Mouse (Mus musculus): ENCODE data around the gene Ephb2. TPM values are rescaled to one million over a fixed set of nuclear protein-coding genes. Genes with fewer than 3 reads are reported as not detected.

The Ephb2 gene
- polyA plus RNA-seq, 1 experiment from 2014 or later, result 9.5 TPM

GRCm38 (mm10) chr4:136860022-136860421 lies 24.2 kb upstream of the Ephb2 start:
- no peak for DNase-seq (ENCODE audit: extremely low spot score, low spot score)
- H3K27me3 ChIP-seq (ENCODE audit: poor library complexity, severe bottlenecking), result peaks cover 24% of the 10 kb centered on the region
- WGBS, result 87% methylated on average over 7 of the region's 7 CpGs
- 0 out of 2 replicates have a peak, but pooled peaks cover 3% of the 10 kb centered on the region for H3K9me3 ChIP-seq
- no peak overlapping the region for H3K4me3 ChIP-seq
- peak overlapping the region; percentile 48 for H3K27ac ChIP-seq
- peaks cover 71% of the 10 kb centered on the region for H3K4me1 ChIP-seq
- no peaks in the 10 kb centered on the region for H3K36me3 ChIP-seq (replicated peaks)

- no peak for DNase-seq (ENCODE audit: extremely low spot score, low spot score)
- 0 out of 2 replicates have a peak, but pooled peaks cover 3% of the 10 kb centered on the region for H3K9me3 ChIP-seq
- 0 out of 2 replicates have a peak overlapping the region, but pooled peaks have one; percentile 44 for H3K27ac ChIP-seq
- H3K36me3 ChIP-seq (replicated peaks), result no peaks in the 10 kb centered on the region
- peaks cover 24% of the 10 kb centered on the region for H3K4me1 ChIP-seq
- H3K4me3 ChIP-seq, result no peak overlapping the region
- H3K27me3 ChIP-seq (ENCODE audit: poor library complexity, severe bottlenecking), result no peaks in the 10 kb centered on the region; the same call in 1 of the 2 replicates
- WGBS, result 30% methylated on average over 6 of the region's 6 CpGs
Observed at GRCm38 (mm10) chr4:136855081-136855480, 19.3 kb upstream of the Ephb2 start.

- no peak overlapping the region for H3K27ac ChIP-seq
- DNase-seq (ENCODE audit: extremely low spot score, low spot score), result no peak
- peaks cover 17% of the 10 kb centered on the region for H3K4me1 ChIP-seq
- no peaks in the 10 kb centered on the region for H3K9me3 ChIP-seq
- H3K4me3 ChIP-seq, result no peak overlapping the region
- WGBS, result 89% methylated on average over 12 of the region's 12 CpGs
- no peaks in the 10 kb centered on the region for H3K36me3 ChIP-seq (replicated peaks)
- H3K27me3 ChIP-seq (ENCODE audit: poor library complexity, severe bottlenecking), result no peaks in the 10 kb centered on the region; the same call in 1 of the 2 replicates
Observed at GRCm38 (mm10) chr4:136852989-136853388, 17.2 kb upstream of the Ephb2 start.

- Histone ChIP-seq H3K4me3 (no peak overlapping the region), H3K9me3 (no peaks in the 10 kb centered on the region), H3K4me1 (peaks cover 20% of the 10 kb centered on the region), H3K27me3 (ENCODE audit: poor library complexity, severe bottlenecking) (no peaks in the 10 kb centered on the region; the same call in 1 of the 2 replicates), H3K36me3 (replicated peaks) (no peaks in the 10 kb centered on the region), H3K27ac (no peak overlapping the region)
- DNase-seq (ENCODE audit: extremely low spot score, low spot score), result no peak
- WGBS, result 79% methylated on average over 5 of the region's 5 CpGs
Observed at GRCm38 (mm10) chr4:136852119-136852518, 16.3 kb upstream of the Ephb2 start.

GRCm38 (mm10) chr4:136848565-136848964 lies 12.8 kb upstream of the Ephb2 start:
- Histone ChIP-seq H3K36me3 (replicated peaks) (no peaks in the 10 kb centered on the region), H3K9me3 (no peaks in the 10 kb centered on the region), H3K27ac (no peak overlapping the region), H3K4me1 (peaks cover 12% of the 10 kb centered on the region), H3K4me3 (no peak overlapping the region), H3K27me3 (ENCODE audit: poor library complexity, severe bottlenecking) (no peaks in the 10 kb centered on the region; the same call in 1 of the 2 replicates)
- 74% methylated on average over 4 of the region's 4 CpGs for WGBS
- DNase-seq (ENCODE audit: extremely low spot score, low spot score), result no peak

- Histone ChIP-seq H3K27ac (no peak overlapping the region), H3K27me3 (ENCODE audit: poor library complexity, severe bottlenecking) (no peaks in the 10 kb centered on the region), H3K9me3 (no peaks in the 10 kb centered on the region), H3K4me1 (peaks cover 12% of the 10 kb centered on the region), H3K4me3 (no peak overlapping the region), H3K36me3 (replicated peaks) (no peaks in the 10 kb centered on the region)
- WGBS, result 89% methylated on average over 6 of the region's 6 CpGs
- DNase-seq (ENCODE audit: extremely low spot score, low spot score), result no peak
Observed at GRCm38 (mm10) chr4:136847166-136847565, 11.4 kb upstream of the Ephb2 start.

GRCm38 (mm10) chr4:136842802-136843201 lies 7.0 kb upstream of the Ephb2 start:
- Histone ChIP-seq H3K9me3 (no peaks in the 10 kb centered on the region), H3K27me3 (ENCODE audit: poor library complexity, severe bottlenecking) (peaks cover 31% of the 10 kb centered on the region), H3K27ac (no peak overlapping the region), H3K36me3 (replicated peaks) (no peaks in the 10 kb centered on the region), H3K4me3 (no peak overlapping the region), H3K4me1 (peaks cover 44% of the 10 kb centered on the region)
- DNase-seq (ENCODE audit: extremely low spot score, low spot score), result no peak
- WGBS, result 89% methylated on average over 10 of the region's 10 CpGs

- no peaks in the 10 kb centered on the region for H3K9me3 ChIP-seq
- DNase-seq (ENCODE audit: extremely low spot score, low spot score), result no peak
- H3K4me1 ChIP-seq, result peaks cover 49% of the 10 kb centered on the region
- H3K4me3 ChIP-seq, result no peak overlapping the region
- WGBS, result 84% methylated on average over 4 of the region's 4 CpGs
- no peaks in the 10 kb centered on the region for H3K36me3 ChIP-seq (replicated peaks)
- peaks cover 39% of the 10 kb centered on the region for H3K27me3 ChIP-seq (ENCODE audit: poor library complexity, severe bottlenecking)
- H3K27ac ChIP-seq, result no peak overlapping the region
Observed at GRCm38 (mm10) chr4:136842033-136842432, 6.2 kb upstream of the Ephb2 start.

GRCm38 (mm10) chr4:136841056-136841455 lies 5.3 kb upstream of the Ephb2 start:
- no peaks in the 10 kb centered on the region for H3K9me3 ChIP-seq
- no peaks in the 10 kb centered on the region for H3K36me3 ChIP-seq (replicated peaks)
- H3K27ac ChIP-seq, result peak overlapping the region; percentile 79
- 5% methylated on average over 5 of the region's 5 CpGs for WGBS
- H3K4me1 ChIP-seq, result peaks cover 59% of the 10 kb centered on the region
- peaks cover 48% of the 10 kb centered on the region for H3K27me3 ChIP-seq (ENCODE audit: poor library complexity, severe bottlenecking)
- no peak overlapping the region for H3K4me3 ChIP-seq
- peak; percentile 89 for DNase-seq (ENCODE audit: extremely low spot score, low spot score)

GRCm38 (mm10) chr4:136838462-136838861 lies 2.7 kb upstream of the Ephb2 start:
- no peaks in the 10 kb centered on the region for H3K9me3 ChIP-seq
- H3K27me3 ChIP-seq (ENCODE audit: poor library complexity, severe bottlenecking), result peaks cover 63% of the 10 kb centered on the region
- H3K4me1 ChIP-seq, result peaks cover 79% of the 10 kb centered on the region
- peak overlapping the region; percentile 32; the same call in 1 of the 2 replicates for H3K27ac ChIP-seq
- 61% methylated on average over 9 of the region's 9 CpGs for WGBS
- no peaks in the 10 kb centered on the region for H3K36me3 ChIP-seq (replicated peaks)
- DNase-seq (ENCODE audit: extremely low spot score, low spot score), result no peak
- no peak overlapping the region for H3K4me3 ChIP-seq

GRCm38 (mm10) chr4:136838026-136838425 lies 2.2 kb upstream of the Ephb2 start:
- peaks cover 84% of the 10 kb centered on the region for H3K4me1 ChIP-seq
- H3K27me3 ChIP-seq (ENCODE audit: poor library complexity, severe bottlenecking), result peaks cover 66% of the 10 kb centered on the region
- WGBS, result 78% methylated on average over 9 of the region's 9 CpGs
- H3K9me3 ChIP-seq, result no peaks in the 10 kb centered on the region
- H3K4me3 ChIP-seq, result no peak overlapping the region
- DNase-seq (ENCODE audit: extremely low spot score, low spot score), result no peak
- peak overlapping the region; percentile 32; the same call in 1 of the 2 replicates for H3K27ac ChIP-seq
- no peaks in the 10 kb centered on the region for H3K36me3 ChIP-seq (replicated peaks)

- 1% methylated on average over 27 of the region's 27 CpGs for WGBS
- H3K27ac ChIP-seq, result peak overlapping the region; percentile 99
- H3K27me3 ChIP-seq (ENCODE audit: poor library complexity, severe bottlenecking), result peaks cover 73% of the 10 kb centered on the region
- peaks cover 5% of the 10 kb centered on the region; the same call in 1 of the 2 replicates for H3K36me3 ChIP-seq (replicated peaks)
- H3K4me3 ChIP-seq, result peak overlapping the region; percentile 96
- DNase-seq (ENCODE audit: extremely low spot score, low spot score), result peak; percentile 84
- no peaks in the 10 kb centered on the region for H3K9me3 ChIP-seq
- H3K4me1 ChIP-seq, result peaks cover 99% of the 10 kb centered on the region
Observed at GRCm38 (mm10) chr4:136836387-136836931, 671 bp upstream of the Ephb2 start.

- H3K4me3 ChIP-seq, result peak overlapping the region; percentile 96
- peak overlapping the region; percentile 99 for H3K27ac ChIP-seq
- under 1% methylated on average over 75 of the region's 76 CpGs for WGBS
- DNase-seq (ENCODE audit: extremely low spot score, low spot score), result peak; percentile 40
- H3K4me1 ChIP-seq, result peaks cover 99% of the 10 kb centered on the region
- H3K9me3 ChIP-seq, result no peaks in the 10 kb centered on the region
- H3K36me3 ChIP-seq (replicated peaks), result peaks cover 8% of the 10 kb centered on the region; the same call in 1 of the 2 replicates
- peaks cover 67% of the 10 kb centered on the region for H3K27me3 ChIP-seq (ENCODE audit: poor library complexity, severe bottlenecking)
Observed at GRCm38 (mm10) chr4:136834815-136835620, 770 bp downstream of the Ephb2 start.

Measured in forebrain, embryonic 10.5 days (tissue).